Mouse (Mus musculus): ENCODE data around the gene Cacna1h. TPM values are rescaled to one million over a fixed set of nuclear protein-coding genes. Genes with fewer than 3 reads are reported as not detected.

Cacna1h gene
- polyA plus RNA-seq, 1 experiment from 2014 or later: 8.8 TPM

DNA sequence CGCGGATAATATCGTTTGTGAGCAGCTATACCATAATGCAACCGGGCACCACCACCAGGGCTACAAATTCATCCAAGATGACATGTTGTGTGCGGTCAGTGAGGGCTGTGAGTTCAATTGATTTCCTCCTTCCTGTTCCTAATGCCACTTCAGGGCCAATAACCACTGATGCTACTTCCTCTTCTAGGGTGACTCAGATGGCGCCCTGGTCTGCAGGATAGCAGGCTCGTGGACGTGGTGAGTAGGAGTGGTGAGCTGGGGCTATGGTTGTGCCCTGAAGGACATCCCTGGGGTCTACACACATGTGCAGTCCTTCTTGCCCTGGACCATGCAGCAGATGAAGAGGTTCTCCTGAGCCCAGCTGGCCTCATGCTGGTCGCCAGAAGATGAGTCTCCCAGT lies 101.3 kb downstream of the Cacna1h start:
- Histone ChIP-seq H3K4me2 (ENCODE audit: low read length) (no peak overlapping the region), H3K27ac (replicated peaks in 1 of 2; ENCODE audit: control insufficient read depth in 1 of 2, insufficient read depth in 1 of 2, low read depth in 2 of 2, low read length in 2 of 2) (no peak overlapping the region), H3K9me3 (ENCODE audit: control insufficient read depth, low read length) (no peaks in the 10 kb centered on the region), H3K27me3 (ENCODE audit: control insufficient read depth, insufficient read depth, low read length) (peaks cover 20% of the 10 kb centered on the region), H3K4me1 (ENCODE audit: control insufficient read depth in 2 of 2, insufficient read depth in 2 of 2, low read length in 2 of 2) (no peaks in the 10 kb centered on the region), H3K9ac (ENCODE audit: low read length) (no peak overlapping the region), H3K36me3 (ENCODE audit: control insufficient read depth, insufficient read depth, low read length) (no peaks in the 10 kb centered on the region), H3K4me3 (ENCODE audit: control insufficient read depth in 1 of 2, insufficient read depth in 1 of 2, low read depth in 1 of 2, low read length in 2 of 2) (no peak overlapping the region)
- ATAC-seq (ENCODE audit: insufficient number of reproducible peaks, insufficient read depth, low FRiP score, low read depth): no peak
- WGBS: 63% methylated on average over 9 of the region's 9 CpGs

Other genes with a start within 250 kb of the Cacna1h start
- gene BC003965, start 249.2 kb downstream of the Cacna1h start, polyA plus RNA-seq (2014; fragmentation: Nextera tagmentation; extraction: Ambion mirVana): 22.5 and 25.1 TPM in 2 replicates
- gene Unkl, start 245.4 kb downstream of the Cacna1h start, polyA plus RNA-seq (2014; fragmentation: Nextera tagmentation; extraction: Ambion mirVana): 2.2 and 2.7 TPM in 2 replicates
- gene Gnptg, start 193.7 kb downstream of the Cacna1h start, polyA plus RNA-seq (2014; fragmentation: Nextera tagmentation; extraction: Ambion mirVana): 23.8 and 25.9 TPM in 2 replicates
- 25.3 TPM in 2 replicates for gene Tsr3, start 193.6 kb downstream of the Cacna1h start, polyA plus RNA-seq (2014; fragmentation: Nextera tagmentation; extraction: Ambion mirVana)
- gene Baiap3, start 177.4 kb downstream of the Cacna1h start, polyA plus RNA-seq (2014; fragmentation: Nextera tagmentation; extraction: Ambion mirVana): 0.76 TPM in 1 of 2 replicates, not detected in the other
- 341 and 365 TPM in 2 replicates for gene Ube2i, start 159.2 kb downstream of the Cacna1h start, polyA plus RNA-seq (2014; fragmentation: Nextera tagmentation; extraction: Ambion mirVana)
- gene Prss34, start 135.4 kb downstream of the Cacna1h start, polyA plus RNA-seq (2014; fragmentation: Nextera tagmentation; extraction: Ambion mirVana): 0.16 and 0.27 TPM in 2 replicates
- gene Prss28, start 125.1 kb downstream of the Cacna1h start, polyA plus RNA-seq (2014; fragmentation: Nextera tagmentation; extraction: Ambion mirVana): not detected in 2 replicates
- gene Prss29, start 115.1 kb downstream of the Cacna1h start, polyA plus RNA-seq (2014; fragmentation: Nextera tagmentation; extraction: Ambion mirVana): not detected in 2 replicates
- 0.18 TPM in 1 of 2 replicates, not detected in the other for gene Tpsab1, start 88.2 kb downstream of the Cacna1h start, polyA plus RNA-seq (2014; fragmentation: Nextera tagmentation; extraction: Ambion mirVana)
- 1.4 and 1.7 TPM in 2 replicates for gene Tpsb2, start 67.5 kb downstream of the Cacna1h start, polyA plus RNA-seq (2014; fragmentation: Nextera tagmentation; extraction: Ambion mirVana)
- 0.57 and 0.74 TPM in 2 replicates for gene Tpsg1, start 64.5 kb downstream of the Cacna1h start, polyA plus RNA-seq (2014; fragmentation: Nextera tagmentation; extraction: Ambion mirVana)
- 0.47 and 0.55 TPM in 2 replicates for gene Tekt4, start 20.8 kb upstream of the Cacna1h start, polyA plus RNA-seq (2014; fragmentation: Nextera tagmentation; extraction: Ambion mirVana)
- 0.16 and 0.18 TPM in 2 replicates for gene Sstr5, start 63.5 kb upstream of the Cacna1h start, polyA plus RNA-seq (2014; fragmentation: Nextera tagmentation; extraction: Ambion mirVana)
- 0.44 and 0.70 TPM in 2 replicates for gene Sox8, start 136.9 kb upstream of the Cacna1h start, polyA plus RNA-seq (2014; fragmentation: Nextera tagmentation; extraction: Ambion mirVana)
- 36.3 and 37.8 TPM in 2 replicates for gene Lmf1, start 145.3 kb upstream of the Cacna1h start, polyA plus RNA-seq (2014; fragmentation: Nextera tagmentation; extraction: Ambion mirVana)